Mouse (Mus musculus) heart, embryonic 16.5 days (tissue): ENCODE data around the gene Polr3b. TPM values are rescaled to one million over a fixed set of nuclear protein-coding genes. Genes with fewer than 3 reads are reported as not detected.

Experiments used
- ATAC-seq: fragments of 200-750 bp; cut with Nextera tagmentation; replicated peaks from 2 replicates; pipeline ENCODE4 v1.8.0; 2017; ENCODE audit warnings: moderate number of reproducible peaks; ENCODE audit not compliant: insufficient read depth, low FRiP score; ENCODE audit errors: extremely low read depth
- H3K27ac ChIP-seq: fragments of 300-500 bp; sonication (generic); 2 replicates; pipeline ENCODE4 v1.5.1; 2014; ENCODE audit warnings: mild to moderate bottlenecking, low read length, control low read depth, moderate library complexity
- H3K27me3 ChIP-seq: fragments of 300-500 bp; sonication (generic); 2 replicates; pipeline ENCODE4 v1.6.1; 2014; ENCODE audit warnings: low read length, mixed read lengths; ENCODE audit not compliant: control insufficient read depth, insufficient read depth
- H3K36me3 ChIP-seq: fragments of 300-500 bp; sonication (generic); 2 replicates; pipeline ENCODE4 v1.6.1; 2014; ENCODE audit not compliant: control insufficient read depth, insufficient read depth
- H3K4me1 ChIP-seq: fragments of 300-500 bp; sonication (generic); 2 replicates; pipeline ENCODE4 v1.6.1; 2014; ENCODE audit warnings: low read length, mixed read lengths; ENCODE audit not compliant: control insufficient read depth, insufficient read depth
- H3K4me2 ChIP-seq: fragments of 300-500 bp; sonication (generic); 2 replicates; pipeline ENCODE4 v1.6.1; 2014; ENCODE audit warnings: low read depth, mild to moderate bottlenecking, control low read depth, low read length
- H3K4me3 ChIP-seq: fragments of 300-500 bp; sonication (generic); 2 replicates; pipeline ENCODE4 v1.5.1; 2014; ENCODE audit warnings: mild to moderate bottlenecking, control low read depth, low read length
- H3K9ac ChIP-seq: fragments of 300-500 bp; sonication (generic); 2 replicates; pipeline ENCODE4 v1.6.1; 2014; ENCODE audit warnings: low read length, control low read depth
- H3K9me3 ChIP-seq: fragments of 300-500 bp; sonication (generic); replicated peaks from 2 replicates; pipeline ENCODE4 v1.6.1; 2016; ENCODE audit warnings: low read length; ENCODE audit not compliant: control insufficient read depth
- WGBS: fragments of 180-500 bp; shearing (Covaris S2); extraction: QIAGEN DNeasy Blood & Tissue Kit; methylation state at CpG from one replicate; pipeline ENCODE4 v1.1.7; 2014; 5-methylcytosine and 5-hydroxymethylcytosine counted together
- polyA plus RNA-seq: library from polyadenylated mRNA; unstranded; fragments of >200 nt; fragmentation: Nextera tagmentation; extraction: Ambion mirVana; gene quantifications from 2 replicates; pipeline ENCODE4 v1.2.1, GENCODE M21; 2015

The Polr3b gene
- polyA plus RNA-seq, 1 experiment from 2014 or later = 10.0 TPM

- ATAC-seq = peak; percentile 67
- no peak overlapping the region for H3K4me3 ChIP-seq
- peaks cover 19% of the 10 kb centered on the region for H3K4me1 ChIP-seq
- H3K36me3 ChIP-seq = peaks cover 5% of the 10 kb centered on the region; the same call in 1 of the 2 replicates
- no peaks in the 10 kb centered on the region for H3K9me3 ChIP-seq
- peak overlapping the region; percentile 62 for H3K27ac ChIP-seq
- 33% methylated on average over 6 of the region's 6 CpGs for WGBS
- no peak overlapping the region for H3K4me2 ChIP-seq
- H3K27me3 ChIP-seq = no peaks in the 10 kb centered on the region
- H3K9ac ChIP-seq = no peak overlapping the region
Measured at GRCm38 (mm10) chr10:84707226-84707625, 85.1 kb downstream of the Polr3b start.

- 61% methylated on average over 14 of the region's 14 CpGs for WGBS
- H3K27me3 ChIP-seq = no peaks in the 10 kb centered on the region
- no peak overlapping the region for H3K27ac ChIP-seq
- H3K36me3 ChIP-seq = peaks cover 5% of the 10 kb centered on the region; the same call in 1 of the 2 replicates
- H3K9me3 ChIP-seq = no peaks in the 10 kb centered on the region
- ATAC-seq = no peak
- H3K9ac ChIP-seq = no peak overlapping the region
- H3K4me3 ChIP-seq = no peak overlapping the region
- no peak overlapping the region for H3K4me2 ChIP-seq
- peaks cover 26% of the 10 kb centered on the region for H3K4me1 ChIP-seq
Measured at GRCm38 (mm10) chr10:84707752-84708530, 85.8 kb downstream of the Polr3b start.

GRCm38 (mm10) chr10:84710192-84710591, 88.1 kb downstream of the Polr3b start:
- no peaks in the 10 kb centered on the region for H3K27me3 ChIP-seq
- no peak for ATAC-seq
- no peak overlapping the region for H3K4me3 ChIP-seq
- H3K9me3 ChIP-seq = no peaks in the 10 kb centered on the region
- no peak overlapping the region for H3K27ac ChIP-seq
- H3K36me3 ChIP-seq = peaks cover 8% of the 10 kb centered on the region; the same call in 1 of the 2 replicates
- WGBS = 64% methylated on average over 4 of the region's 4 CpGs
- no peak overlapping the region for H3K9ac ChIP-seq
- peaks cover 31% of the 10 kb centered on the region for H3K4me1 ChIP-seq
- H3K4me2 ChIP-seq = no peak overlapping the region

GRCm38 (mm10) chr10:84710827-84711226, 88.7 kb downstream of the Polr3b start:
- H3K4me1 ChIP-seq = peaks cover 28% of the 10 kb centered on the region
- H3K4me2 ChIP-seq = no peak overlapping the region
- H3K9ac ChIP-seq = no peak overlapping the region
- H3K36me3 ChIP-seq = peaks cover 3% of the 10 kb centered on the region; the same call in 1 of the 2 replicates
- ATAC-seq = no peak
- WGBS = 65% methylated on average over 4 of the region's 4 CpGs
- no peaks in the 10 kb centered on the region for H3K9me3 ChIP-seq
- H3K27ac ChIP-seq = no peak overlapping the region
- no peaks in the 10 kb centered on the region for H3K27me3 ChIP-seq
- H3K4me3 ChIP-seq = no peak overlapping the region

- Histone ChIP-seq H3K4me1 (peaks cover 26% of the 10 kb centered on the region), H3K36me3 (peaks cover 3% of the 10 kb centered on the region; the same call in 1 of the 2 replicates), H3K9ac (no peak overlapping the region), H3K27ac (no peak overlapping the region), H3K4me3 (no peak overlapping the region), H3K9me3 (no peaks in the 10 kb centered on the region), H3K4me2 (no peak overlapping the region), H3K27me3 (no peaks in the 10 kb centered on the region)
- no peak for ATAC-seq
- WGBS = 87% methylated on average over 8 of the region's 8 CpGs
Measured at GRCm38 (mm10) chr10:84711479-84711878, 89.4 kb downstream of the Polr3b start.

- no peak for ATAC-seq
- H3K9ac ChIP-seq = no peak overlapping the region
- H3K27ac ChIP-seq = no peak overlapping the region
- peaks cover 23% of the 10 kb centered on the region for H3K4me1 ChIP-seq
- H3K4me2 ChIP-seq = no peak overlapping the region
- H3K9me3 ChIP-seq = no peaks in the 10 kb centered on the region
- WGBS = 47% methylated on average over 5 of the region's 5 CpGs
- H3K4me3 ChIP-seq = no peak overlapping the region
- H3K36me3 ChIP-seq = peaks cover 3% of the 10 kb centered on the region; the same call in 1 of the 2 replicates
- H3K27me3 ChIP-seq = no peaks in the 10 kb centered on the region
Measured at GRCm38 (mm10) chr10:84711940-84712339, 89.8 kb downstream of the Polr3b start.

GRCm38 (mm10) chr10:84712532-84712931, 90.4 kb downstream of the Polr3b start:
- H3K4me2 ChIP-seq = no peak overlapping the region
- H3K9ac ChIP-seq = no peak overlapping the region
- peaks cover 18% of the 10 kb centered on the region for H3K4me1 ChIP-seq
- H3K36me3 ChIP-seq = peaks cover 3% of the 10 kb centered on the region; the same call in 1 of the 2 replicates
- no peaks in the 10 kb centered on the region for H3K27me3 ChIP-seq
- H3K9me3 ChIP-seq = no peaks in the 10 kb centered on the region
- no peak overlapping the region for H3K4me3 ChIP-seq
- H3K27ac ChIP-seq = 0 out of 2 replicates have a peak overlapping the region, but pooled peaks have one; percentile 24
- 52% methylated on average over 6 of the region's 6 CpGs for WGBS
- 0 out of 2 replicates have a peak, but pooled peaks have one; percentile 37 for ATAC-seq

- H3K36me3 ChIP-seq = peaks cover 3% of the 10 kb centered on the region; the same call in 1 of the 2 replicates
- 0 out of 2 replicates have a peak overlapping the region, but pooled peaks have one; percentile 24 for H3K27ac ChIP-seq
- no peak for ATAC-seq
- 85% methylated on average over 10 of the region's 10 CpGs for WGBS
- no peak overlapping the region for H3K9ac ChIP-seq
- no peak overlapping the region for H3K4me3 ChIP-seq
- no peaks in the 10 kb centered on the region for H3K27me3 ChIP-seq
- no peak overlapping the region for H3K4me2 ChIP-seq
- H3K4me1 ChIP-seq = peaks cover 16% of the 10 kb centered on the region
- H3K9me3 ChIP-seq = no peaks in the 10 kb centered on the region
Measured at GRCm38 (mm10) chr10:84713043-84713442, 91.0 kb downstream of the Polr3b start.

- Histone ChIP-seq H3K9me3 (no peaks in the 10 kb centered on the region), H3K4me2 (no peak overlapping the region), H3K36me3 (0 out of 2 replicates have a peak, but pooled peaks cover 3% of the 10 kb centered on the region), H3K27me3 (no peaks in the 10 kb centered on the region), H3K4me1 (peaks cover 16% of the 10 kb centered on the region), H3K4me3 (no peak overlapping the region), H3K9ac (no peak overlapping the region), H3K27ac (no peak overlapping the region)
- no peak for ATAC-seq
- WGBS = 89% methylated on average over 7 of the region's 7 CpGs
Measured at GRCm38 (mm10) chr10:84715639-84716038, 93.5 kb downstream of the Polr3b start.
